Mouse (Mus musculus) skeletal muscle tissue, postnatal 0 days (tissue): ENCODE results near the gene Ncf2. TPM values are rescaled to one million over a fixed set of nuclear protein-coding genes. Genes with fewer than 3 reads are reported as not detected.

ENCODE experiments used
- polyA plus RNA-seq: library from polyadenylated mRNA; unstranded; fragments of >200 nt; fragmentation: Nextera tagmentation; extraction: Ambion mirVana; gene quantifications from 2 replicates; pipeline ENCODE4 v1.2.1, GENCODE M21; 2015

Ncf2 gene
- polyA plus RNA-seq = 3.7 and 5.8 TPM in 2 replicates

GRCm38 (mm10) chr1:152799897-152800296 lies at the start of gene Ncf2:
Gene Ncf2 (plus strand): TSS chr1:152800194.

GRCm38 (mm10) chr1:152750312-152750965 lies 49.6 kb upstream of the Ncf2 start, which contains the start of gene Apobec4:
Gene Apobec4 (plus strand): TSS chr1:152750551.

GRCm38 (mm10) chr1:152766032-152766772 lies 33.8 kb upstream of the Ncf2 start, which contains the start of the genes Rgl1 and Arpc5:
Gene Rgl1 (minus strand): TSS chr1:152766351.
Gene Arpc5 (plus strand): TSS chr1:152766542.

Other genes starting within 250 kb of the Ncf2 start
- not detected in 2 replicates for gene Apobec4, start 49.6 kb upstream of the Ncf2 start, polyA plus RNA-seq
- gene Rgl1, start 33.8 kb upstream of the Ncf2 start, polyA plus RNA-seq = 20.5 and 24.8 TPM in 2 replicates
- gene Arpc5, start 33.7 kb upstream of the Ncf2 start, polyA plus RNA-seq = 109 and 147 TPM in 2 replicates
- 13.1 and 13.9 TPM in 2 replicates for gene Smg7, start 102.5 kb downstream of the Ncf2 start, polyA plus RNA-seq
- gene Nmnat2, start 154.8 kb downstream of the Ncf2 start, polyA plus RNA-seq = 0.52 and 0.77 TPM in 2 replicates